Mouse (Mus musculus): Measurements from ENCODE around the gene Hormad2.

The Hormad2 gene

DNA sequence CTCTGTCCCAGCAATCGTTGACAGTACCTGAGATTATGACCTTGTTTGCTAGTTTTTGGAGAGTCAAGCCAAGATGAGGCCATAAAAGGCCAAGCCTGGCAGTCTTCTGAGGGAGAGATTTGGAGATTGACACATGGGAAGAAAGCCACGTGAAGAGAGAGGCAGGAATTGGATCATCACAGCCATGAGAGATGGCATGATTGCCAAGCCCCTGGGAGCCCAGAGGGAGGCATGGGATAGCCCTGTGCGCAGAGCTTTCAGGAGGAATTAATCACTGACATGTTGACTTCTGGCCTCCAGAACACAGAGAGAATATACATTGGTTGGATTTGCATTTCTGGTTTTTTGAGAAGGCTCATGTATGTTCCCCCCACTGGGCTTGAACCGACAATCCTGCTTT is 136.7 kb downstream of the Hormad2 start:
- no peak for DNase-seq (ENCODE audit: extremely low read depth, low read depth, low spot score)

- DNase-seq (ENCODE audit: extremely low read depth, low read depth, low spot score) = no peak
Observed at GRCm38 (mm10) chr11:4303033-4303432, 137.9 kb downstream of the Hormad2 start.

GRCm38 (mm10) chr11:4302363-4302913 is 138.5 kb downstream of the Hormad2 start:
- DNase-seq (ENCODE audit: extremely low read depth, low read depth, low spot score) = no peak

DNA sequence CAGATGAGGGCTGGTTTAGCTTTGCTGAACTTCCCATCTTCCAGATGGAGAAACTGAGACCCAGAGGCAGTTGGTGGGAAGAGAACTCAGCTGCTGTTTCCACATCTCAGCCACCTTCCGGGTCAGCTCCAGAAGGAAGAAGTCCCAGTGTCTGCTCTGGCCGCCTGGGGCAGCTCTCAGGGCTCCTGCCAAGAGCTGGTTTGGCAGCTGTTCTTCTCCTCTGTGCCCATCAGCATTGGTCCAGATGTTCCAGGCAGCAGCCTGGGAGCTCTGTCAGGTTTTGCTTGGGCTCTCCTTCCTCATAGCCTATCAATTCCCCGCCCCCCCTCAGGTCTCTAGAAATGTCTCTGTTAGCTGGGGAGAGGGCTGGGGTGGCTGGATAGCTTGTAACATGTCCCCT is 140.2 kb downstream of the Hormad2 start:
- no peak for DNase-seq (ENCODE audit: extremely low read depth, low read depth, low spot score)

- DNase-seq (ENCODE audit: extremely low read depth, low read depth, low spot score) = no peak
Observed at GRCm38 (mm10) chr11:4299735-4300474, 141.0 kb downstream of the Hormad2 start.

- DNase-seq (ENCODE audit: extremely low read depth, low read depth, low spot score) = no peak
Observed at GRCm38 (mm10) chr11:4299191-4299590, 141.7 kb downstream of the Hormad2 start.

- DNase-seq (ENCODE audit: extremely low read depth, low read depth, low spot score) = no peak
Observed at GRCm38 (mm10) chr11:4298615-4299014, 142.3 kb downstream of the Hormad2 start.

DNA sequence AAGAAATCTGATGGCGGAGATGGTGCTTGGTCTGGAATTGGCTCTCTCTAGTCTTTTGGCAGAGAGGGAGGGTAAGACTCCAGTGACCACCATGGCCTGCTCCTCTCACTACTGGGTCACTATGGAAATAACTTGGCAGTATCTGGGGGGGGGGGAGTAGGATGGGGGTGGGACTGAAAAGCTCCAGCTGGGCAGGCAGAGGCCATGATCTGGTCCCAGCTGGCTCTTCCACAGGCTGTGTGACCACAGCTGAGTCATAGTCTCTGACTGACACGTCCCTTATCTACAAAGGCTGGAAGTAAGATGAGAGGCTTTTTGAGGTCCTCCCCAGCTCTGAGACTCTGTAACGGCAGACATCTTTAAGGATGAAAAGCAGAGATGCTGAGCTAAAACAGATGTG is 143.2 kb downstream of the Hormad2 start:
- no peak for DNase-seq (ENCODE audit: extremely low read depth, low read depth, low spot score)

DNA sequence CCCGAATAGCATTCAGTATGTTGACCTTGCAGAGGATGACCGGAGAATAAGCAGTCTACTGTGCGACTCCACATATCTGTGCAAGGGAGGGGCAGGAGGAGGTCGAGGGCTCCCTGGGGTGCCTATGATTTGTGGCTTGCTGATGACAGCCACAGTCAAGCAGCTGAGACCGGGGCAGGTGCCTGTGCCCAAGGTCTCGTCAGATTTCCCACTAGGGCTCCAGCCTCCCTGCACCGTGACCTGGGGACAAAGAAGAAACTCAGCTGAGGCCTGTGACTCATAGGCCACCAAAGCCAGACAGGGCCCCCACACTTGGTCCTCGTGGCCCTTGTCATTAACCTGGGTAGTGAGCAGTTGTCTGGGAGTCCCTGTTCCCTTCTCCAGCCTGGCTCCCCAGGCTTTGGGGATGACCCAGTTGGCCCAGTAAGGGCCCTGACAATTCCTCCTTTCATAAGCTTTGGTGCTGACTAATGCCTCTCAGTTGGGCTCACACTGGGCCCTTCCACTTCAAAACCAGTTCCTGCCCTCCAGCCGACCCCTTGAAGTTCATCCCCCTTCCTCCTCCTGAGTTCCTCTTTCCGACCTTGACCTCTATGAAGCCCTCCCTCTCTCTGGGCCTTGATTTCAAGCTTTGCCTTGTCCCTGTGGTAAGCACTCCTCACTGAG is 144.2 kb downstream of the Hormad2 start:
- no peak for DNase-seq (ENCODE audit: extremely low read depth, low read depth, low spot score)
